Mouse (Mus musculus) ES-E14 (cell line): ENCODE results near the gene Eif3b.
A peak's percentile ranks its signal among the peaks of the same experiment; 100 is the strongest.

Source experiments
- CHD2 ChIP-seq: IDR thresholded peaks from 2 replicates; pipeline ENCODE4 v1.6.1; 2014; ENCODE audit warnings: mild to moderate bottlenecking, low read depth, low read length, inconsistent platforms
- HCFC1 ChIP-seq: IDR thresholded peaks from 2 replicates; pipeline ENCODE4 v1.6.1; 2012; ENCODE audit warnings: low read length, inconsistent platforms, borderline replicate concordance; ENCODE audit not compliant: insufficient read depth
- MAFK ChIP-seq: IDR thresholded peaks from 2 replicates; pipeline ENCODE4 v1.6.1; 2014; ENCODE audit warnings: mild to moderate bottlenecking, low read depth, low read length, inconsistent platforms; ENCODE audit not compliant: insufficient read depth
- ZC3H11A ChIP-seq: IDR thresholded peaks from 2 replicates; pipeline ENCODE4 v1.6.1; 2012; ENCODE audit warnings: low read depth, mild to moderate bottlenecking, inconsistent platforms, low read length, borderline replicate concordance
- ZNF384 ChIP-seq: IDR thresholded peaks from 2 replicates; pipeline ENCODE4 v1.6.1; 2012; ENCODE audit warnings: low read depth, low read length, inconsistent platforms

DNA sequence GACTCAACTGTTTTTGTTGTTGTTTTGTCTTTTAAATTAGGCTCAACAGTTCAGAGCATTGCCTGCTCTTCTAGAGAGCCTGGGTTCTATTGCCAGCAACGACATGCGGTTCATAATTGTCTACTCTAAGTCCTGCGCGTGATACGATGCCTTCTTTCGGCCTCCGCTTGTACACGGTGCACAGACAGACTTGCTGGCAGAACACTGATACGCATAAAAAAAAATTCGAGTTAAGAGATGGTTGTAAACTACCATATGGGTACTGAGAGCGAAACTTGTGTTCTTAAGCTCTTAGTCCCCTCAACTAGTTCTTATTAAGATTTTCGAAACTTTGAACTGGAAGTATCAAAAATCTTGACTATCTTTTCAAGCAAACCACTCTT lies 1.0 kb upstream of the Eif3b start:
- no peak for TF ChIP-seq ZC3H11A
- 0 out of 2 replicates have a peak, but pooled peaks have one; percentile 7 for TF ChIP-seq CHD2
- TF ChIP-seq ZNF384 = no peak
- TF ChIP-seq MAFK = no peak
- TF ChIP-seq HCFC1 = no peak
